Mouse (Mus musculus) heart, embryonic 16.5 days (tissue): Measurements from ENCODE around the gene Anapc15-ps. TPM values are rescaled to one million over a fixed set of nuclear protein-coding genes. Genes with fewer than 3 reads are reported as not detected.
"Not testable (repeated sequence)": the region's sequence is repeated elsewhere in the genome, so short reads cannot be mapped to it uniquely, and the experiment has no call there.

ENCODE experiments used
- ATAC-seq: fragments of 200-750 bp; cut with Nextera tagmentation; replicated peaks from 2 replicates; pipeline ENCODE4 v1.8.0; 2017; ENCODE audit warnings: moderate number of reproducible peaks; ENCODE audit not compliant: insufficient read depth, low FRiP score; ENCODE audit errors: extremely low read depth
- H3K27ac ChIP-seq: fragments of 300-500 bp; sonication (generic); 2 replicates; pipeline ENCODE4 v1.5.1; 2014; ENCODE audit warnings: mild to moderate bottlenecking, low read length, control low read depth, moderate library complexity
- H3K27me3 ChIP-seq: fragments of 300-500 bp; sonication (generic); 2 replicates; pipeline ENCODE4 v1.6.1; 2014; ENCODE audit warnings: low read length, mixed read lengths; ENCODE audit not compliant: control insufficient read depth, insufficient read depth
- H3K36me3 ChIP-seq: fragments of 300-500 bp; sonication (generic); 2 replicates; pipeline ENCODE4 v1.6.1; 2014; ENCODE audit not compliant: control insufficient read depth, insufficient read depth
- H3K4me1 ChIP-seq: fragments of 300-500 bp; sonication (generic); 2 replicates; pipeline ENCODE4 v1.6.1; 2014; ENCODE audit warnings: low read length, mixed read lengths; ENCODE audit not compliant: control insufficient read depth, insufficient read depth
- H3K4me2 ChIP-seq: fragments of 300-500 bp; sonication (generic); 2 replicates; pipeline ENCODE4 v1.6.1; 2014; ENCODE audit warnings: low read depth, mild to moderate bottlenecking, control low read depth, low read length
- H3K4me3 ChIP-seq: fragments of 300-500 bp; sonication (generic); 2 replicates; pipeline ENCODE4 v1.5.1; 2014; ENCODE audit warnings: mild to moderate bottlenecking, control low read depth, low read length
- H3K9ac ChIP-seq: fragments of 300-500 bp; sonication (generic); 2 replicates; pipeline ENCODE4 v1.6.1; 2014; ENCODE audit warnings: low read length, control low read depth
- H3K9me3 ChIP-seq: fragments of 300-500 bp; sonication (generic); replicated peaks from 2 replicates; pipeline ENCODE4 v1.6.1; 2016; ENCODE audit warnings: low read length; ENCODE audit not compliant: control insufficient read depth
- WGBS: fragments of 180-500 bp; shearing (Covaris S2); extraction: QIAGEN DNeasy Blood & Tissue Kit; methylation state at CpG from one replicate; pipeline ENCODE4 v1.1.7; 2014; 5-methylcytosine and 5-hydroxymethylcytosine counted together
- polyA plus RNA-seq: library from polyadenylated mRNA; unstranded; fragments of >200 nt; fragmentation: Nextera tagmentation; extraction: Ambion mirVana; gene quantifications from 2 replicates; pipeline ENCODE4 v1.2.1, GENCODE M21; 2015

Anapc15-ps gene
- polyA plus RNA-seq, 1 experiment from 2014 or later = 0.71 TPM

DNA sequence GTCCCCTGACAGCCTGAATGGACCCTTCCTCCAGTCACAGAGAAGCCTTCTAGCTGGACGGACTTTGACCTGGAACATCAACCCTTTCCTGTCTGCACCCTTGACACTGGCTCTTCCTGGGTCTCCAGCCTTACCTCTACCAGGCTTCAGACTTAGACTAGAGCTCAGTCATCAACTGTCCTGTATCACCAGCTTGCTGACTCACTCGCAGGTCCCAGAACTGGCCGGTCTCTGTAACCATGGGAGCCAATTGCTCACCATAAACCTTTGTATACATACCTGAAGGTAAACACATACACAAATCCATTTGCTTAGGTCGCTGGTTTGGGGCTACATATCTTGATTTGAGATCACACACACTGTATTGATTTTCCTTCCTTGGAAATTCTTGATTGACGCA is 33.8 kb downstream of the Anapc15-ps start:
- H3K9ac ChIP-seq = no peak overlapping the region
- H3K4me2 ChIP-seq = no peak overlapping the region
- no peak overlapping the region for H3K27ac ChIP-seq
- no peaks in the 10 kb centered on the region for H3K27me3 ChIP-seq
- peaks cover 10% of the 10 kb centered on the region for H3K4me1 ChIP-seq
- no peaks in the 10 kb centered on the region for H3K9me3 ChIP-seq
- no peak for ATAC-seq
- H3K36me3 ChIP-seq = no peaks in the 10 kb centered on the region
- 75% methylated on average over 5 of the region's 5 CpGs for WGBS
- no peak overlapping the region for H3K4me3 ChIP-seq

DNA sequence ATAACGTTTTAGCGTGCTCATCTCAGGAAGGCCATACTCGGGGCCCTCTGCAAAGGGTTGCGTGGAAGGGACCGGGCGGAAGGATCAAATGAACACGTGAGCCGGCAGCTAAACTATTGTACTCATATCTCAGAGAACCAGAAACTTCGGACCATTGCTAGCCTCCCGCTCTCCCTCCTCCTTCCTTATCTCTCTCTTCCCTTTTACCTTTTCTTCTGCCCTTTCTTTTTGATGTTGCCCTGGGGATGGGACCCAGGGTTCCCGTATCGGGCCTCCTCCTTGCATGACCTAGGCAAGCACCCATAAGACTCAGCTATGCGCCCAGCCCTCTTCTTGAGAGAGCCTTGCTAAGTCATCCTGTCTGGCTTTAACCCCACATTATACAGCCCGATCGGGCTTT is 38.5 kb downstream of the Anapc15-ps start:
- H3K4me3 ChIP-seq = no peak overlapping the region
- no peaks in the 10 kb centered on the region for H3K36me3 ChIP-seq
- H3K27me3 ChIP-seq = no peaks in the 10 kb centered on the region
- no peak overlapping the region for H3K9ac ChIP-seq
- H3K4me2 ChIP-seq = no peak overlapping the region
- H3K9me3 ChIP-seq = no peaks in the 10 kb centered on the region
- no peak for ATAC-seq
- no peak overlapping the region for H3K27ac ChIP-seq
- WGBS = 74% methylated on average over 15 of the region's 15 CpGs
- peaks cover 3% of the 10 kb centered on the region; the same call in 1 of the 2 replicates for H3K4me1 ChIP-seq

DNA sequence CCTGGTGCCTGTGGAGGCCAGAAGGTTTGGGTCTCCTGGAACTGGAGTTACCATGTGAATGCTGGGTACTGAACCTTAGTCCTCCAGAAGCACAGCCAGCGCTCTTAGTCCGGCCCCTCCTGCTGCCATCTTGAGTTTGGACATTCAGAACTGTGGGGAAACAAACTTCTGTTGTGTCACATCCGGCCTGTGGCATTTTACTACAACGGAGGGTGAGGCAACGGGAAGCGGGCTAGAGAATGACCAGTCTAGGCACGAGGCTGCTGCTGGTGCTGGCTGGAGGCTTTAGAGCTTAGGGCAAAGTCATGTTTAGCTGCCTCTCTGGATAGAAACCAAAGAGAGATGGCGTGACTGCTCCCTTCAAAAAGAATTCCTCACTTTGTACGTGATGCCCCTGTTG is 39.0 kb downstream of the Anapc15-ps start:
- ATAC-seq = no peak
- H3K9ac ChIP-seq = no peak overlapping the region
- no peak overlapping the region for H3K27ac ChIP-seq

DNA sequence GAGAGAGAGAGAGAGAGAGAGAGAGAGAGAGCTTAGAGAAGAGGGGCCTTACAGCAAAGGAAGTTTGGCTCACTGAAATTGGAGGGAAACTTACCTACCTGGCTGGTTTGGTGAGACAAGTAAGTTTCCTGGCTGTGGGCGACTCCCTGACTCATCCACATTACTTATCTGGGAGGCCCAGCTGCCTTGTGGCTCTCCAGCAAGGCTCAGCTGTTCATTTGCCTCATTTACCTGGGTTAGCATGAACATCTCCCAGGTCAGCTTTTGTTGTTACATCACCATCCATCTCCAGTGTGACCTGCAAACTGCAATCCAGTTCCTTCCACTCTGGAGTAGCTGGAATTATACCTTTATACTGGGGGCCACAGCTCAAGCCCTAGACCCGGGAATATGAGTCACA is 41.7 kb downstream of the Anapc15-ps start:
- Histone ChIP-seq H3K4me2 (no peak overlapping the region), H3K4me1 (peaks cover 3% of the 10 kb centered on the region; the same call in 1 of the 2 replicates), H3K9ac (no peak overlapping the region), H3K9me3 (no peaks in the 10 kb centered on the region), H3K27ac (no peak overlapping the region), H3K27me3 (no peaks in the 10 kb centered on the region), H3K36me3 (no peaks in the 10 kb centered on the region), H3K4me3 (no peak overlapping the region)
- WGBS = 68% methylated on average over 2 of the region's 2 CpGs
- no peak for ATAC-seq

More for the DNA sequence above, 39.0 kb downstream of the Anapc15-ps start:
- Histone ChIP-seq H3K9me3 (no peaks in the 10 kb centered on the region), H3K4me1 (peaks cover 3% of the 10 kb centered on the region; the same call in 1 of the 2 replicates), H3K27me3 (no peaks in the 10 kb centered on the region), H3K36me3 (no peaks in the 10 kb centered on the region), H3K4me2 (no peak overlapping the region), H3K4me3 (no peak overlapping the region)
- 72% methylated on average over 9 of the region's 9 CpGs for WGBS

DNA sequence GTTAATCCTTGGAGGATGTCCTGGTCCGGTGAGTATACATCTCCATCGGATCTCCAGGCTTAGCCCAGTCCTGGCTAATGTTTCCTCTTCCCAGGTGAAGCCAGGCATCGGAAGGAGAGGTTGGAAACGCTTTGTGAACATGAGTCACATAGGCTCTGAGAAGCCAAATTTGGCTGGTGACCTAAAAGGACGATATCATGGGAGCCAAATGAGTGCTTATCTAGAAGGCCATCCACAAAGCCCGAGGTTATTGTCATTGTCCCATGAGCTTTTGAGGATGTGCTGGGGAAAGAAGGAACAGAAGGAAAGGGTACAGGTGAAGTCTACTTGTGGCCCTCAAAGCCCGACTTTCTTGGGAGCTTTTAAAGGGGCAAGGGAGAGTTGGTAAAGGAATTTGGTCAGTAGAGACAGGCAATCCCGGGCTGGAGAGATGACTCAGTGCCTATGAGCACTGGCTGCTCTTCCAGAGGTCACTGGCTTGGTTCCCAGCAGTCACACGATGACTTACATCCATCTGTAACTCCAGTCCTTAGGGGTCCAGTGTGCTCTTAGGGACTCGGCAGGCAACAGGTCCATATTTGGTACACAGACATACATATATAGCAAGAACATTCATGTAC is 42.4 kb downstream of the Anapc15-ps start:
- peaks cover 3% of the 10 kb centered on the region; the same call in 1 of the 2 replicates for H3K4me1 ChIP-seq
- no peak overlapping the region for H3K9ac ChIP-seq
- H3K27me3 ChIP-seq = no peaks in the 10 kb centered on the region
- ATAC-seq = no peak
- WGBS = 67% methylated on average over 10 of the region's 10 CpGs
- H3K4me3 ChIP-seq = no peak overlapping the region
- no peak overlapping the region for H3K27ac ChIP-seq
- no peaks in the 10 kb centered on the region for H3K9me3 ChIP-seq
- H3K36me3 ChIP-seq = no peaks in the 10 kb centered on the region
- no peak overlapping the region for H3K4me2 ChIP-seq

DNA sequence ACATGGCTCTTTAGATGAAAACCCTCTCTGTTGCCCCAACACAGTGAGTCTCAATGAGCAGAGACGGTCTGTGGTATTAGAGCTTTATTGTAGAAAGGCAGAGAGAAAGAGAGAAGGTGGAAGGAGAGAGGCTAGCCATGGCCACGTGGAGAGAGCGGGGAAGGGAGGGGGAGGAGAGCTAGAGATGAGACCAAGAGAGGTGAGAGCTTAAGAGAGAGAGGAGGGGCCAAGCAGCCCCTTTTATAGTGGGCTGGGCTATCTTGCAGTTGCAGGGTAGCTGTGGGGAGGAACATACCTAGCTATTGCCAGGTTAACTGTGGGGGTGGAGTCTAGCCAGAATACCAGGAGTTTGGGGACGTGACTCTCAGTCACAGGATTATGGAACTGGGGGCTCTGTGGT is 43.1 kb downstream of the Anapc15-ps start:
- H3K27ac ChIP-seq, H3K27me3 ChIP-seq, H3K9me3 ChIP-seq, H3K36me3 ChIP-seq, H3K4me3 ChIP-seq, H3K9ac ChIP-seq, H3K4me1 ChIP-seq, ATAC-seq, H3K4me2 ChIP-seq: not testable (repeated sequence)
- WGBS = 81% methylated on average over 4 of the region's 4 CpGs

DNA sequence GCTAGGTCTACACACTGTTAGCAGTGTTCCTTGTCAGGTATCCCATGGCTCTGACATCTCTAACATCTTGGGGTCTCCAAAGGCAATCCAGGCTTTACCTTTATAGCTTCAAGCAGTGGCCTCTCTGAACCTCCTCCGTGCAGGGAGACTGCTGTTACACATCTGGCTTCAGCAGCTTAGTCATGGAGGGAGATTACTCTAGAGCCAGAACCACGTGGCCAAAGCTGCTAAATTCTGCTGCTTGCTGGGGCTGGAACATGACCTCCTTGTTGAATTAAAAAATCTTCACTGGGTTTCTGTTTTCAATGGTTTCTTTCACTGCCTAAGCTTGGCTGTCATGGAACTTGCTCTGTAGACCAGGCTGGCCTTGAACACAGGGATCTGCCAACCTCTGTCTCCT is 44.9 kb downstream of the Anapc15-ps start:
- no peak overlapping the region for H3K4me3 ChIP-seq
- WGBS = 53% methylated on average over 2 of the region's 2 CpGs
- H3K27me3 ChIP-seq = no peaks in the 10 kb centered on the region
- no peak overlapping the region for H3K27ac ChIP-seq
- H3K9ac ChIP-seq = no peak overlapping the region
- no peak overlapping the region for H3K4me2 ChIP-seq
- H3K36me3 ChIP-seq = no peaks in the 10 kb centered on the region
- peaks cover 11% of the 10 kb centered on the region for H3K4me1 ChIP-seq
- ATAC-seq = no peak
- no peaks in the 10 kb centered on the region for H3K9me3 ChIP-seq

DNA sequence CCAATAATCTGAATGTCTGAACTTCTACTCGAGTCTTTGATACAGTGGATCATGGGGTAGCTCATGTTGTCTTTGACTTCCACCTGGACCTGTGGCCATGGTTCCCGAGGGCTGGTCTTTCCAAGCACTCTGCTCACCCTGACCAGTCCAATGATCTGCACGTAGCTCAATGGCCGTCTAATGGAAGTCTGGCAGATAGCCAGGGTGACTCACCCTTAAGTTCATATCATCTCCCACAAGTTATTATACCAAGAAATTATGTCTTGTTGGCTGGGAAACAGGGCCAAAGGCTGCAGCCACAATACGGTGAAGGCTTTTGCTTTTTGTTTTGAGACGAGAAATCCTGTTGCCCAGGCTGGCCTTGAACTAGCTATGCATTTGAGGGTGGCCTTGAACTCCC is 45.9 kb downstream of the Anapc15-ps start:
- no peaks in the 10 kb centered on the region for H3K9me3 ChIP-seq
- WGBS = 62% methylated on average over 6 of the region's 6 CpGs
- no peak for ATAC-seq

DNA sequence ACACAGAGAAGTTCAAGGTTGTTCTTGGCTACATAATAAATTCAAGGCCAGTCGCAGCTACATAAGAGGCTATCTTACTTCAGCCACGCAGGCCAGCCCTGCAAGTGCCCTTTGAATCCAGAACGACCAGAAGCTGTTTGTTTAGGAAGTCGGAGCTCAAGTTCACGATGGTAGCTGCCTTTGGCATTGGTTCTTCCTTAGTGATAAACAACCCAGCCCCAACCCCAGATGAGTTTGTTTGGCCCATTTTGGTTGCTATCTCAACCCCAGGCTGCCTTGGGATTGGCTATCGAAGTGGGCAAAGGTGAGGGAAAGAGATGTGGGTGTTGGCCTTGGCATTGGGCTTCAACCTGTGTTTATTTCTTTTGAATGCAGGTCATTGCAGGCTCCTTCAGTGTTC is 48.0 kb downstream of the Anapc15-ps start:
- Histone ChIP-seq H3K27me3 (no peaks in the 10 kb centered on the region), H3K4me2 (no peak overlapping the region), H3K27ac (no peak overlapping the region), H3K4me1 (peaks cover 12% of the 10 kb centered on the region), H3K36me3 (no peaks in the 10 kb centered on the region), H3K9ac (no peak overlapping the region), H3K4me3 (no peak overlapping the region), H3K9me3 (no peaks in the 10 kb centered on the region)
- no peak for ATAC-seq
- 69% methylated on average over 6 of the region's 6 CpGs for WGBS

More for the DNA sequence above, 45.9 kb downstream of the Anapc15-ps start:
- peaks cover 15% of the 10 kb centered on the region for H3K4me1 ChIP-seq
- no peak overlapping the region for H3K4me2 ChIP-seq
- H3K9ac ChIP-seq = no peak overlapping the region
- no peak overlapping the region for H3K4me3 ChIP-seq
- H3K27me3 ChIP-seq = no peaks in the 10 kb centered on the region
- H3K27ac ChIP-seq = no peak overlapping the region
- H3K36me3 ChIP-seq = no peaks in the 10 kb centered on the region
